Mouse (Mus musculus) G1E (cell line): ENCODE measurements around the gene Rgs12.

Experiments used
- CTCF ChIP-seq: IDR thresholded peaks from 2 replicates; pipeline ENCODE4 v1.5.1; 2012; ENCODE audit warnings: low read depth, low read length, inconsistent platforms, mixed read lengths
- GATA1 ChIP-seq: IDR thresholded peaks from 2 replicates; pipeline ENCODE4 v1.6.1; 2012; ENCODE audit warnings: borderline replicate concordance, low read length, inconsistent platforms, mixed read lengths

- TF ChIP-seq CTCF, result no peak
- no peak for TF ChIP-seq GATA1
These were observed 46.9 kb upstream of the Rgs12 start for GRCm38 (mm10) chr5:34902371-34902770.
